Mouse (Mus musculus): ENCODE data around the gene D130043K22Rik.

The D130043K22Rik gene

GRCm38 (mm10) chr13:24943303-24943702 is 98.4 kb downstream of the D130043K22Rik start:
- DNase-seq (ENCODE audit: extremely low spot score, low read depth, low spot score) = no peak

GRCm38 (mm10) chr13:24945567-24945966 is 100.6 kb downstream of the D130043K22Rik start:
- DNase-seq (ENCODE audit: extremely low spot score, low read depth, low spot score) = no peak

GRCm38 (mm10) chr13:24947158-24947557 is 102.2 kb downstream of the D130043K22Rik start:
- no peak for DNase-seq (ENCODE audit: extremely low spot score, low read depth, low spot score)

- DNase-seq (ENCODE audit: extremely low spot score, low read depth, low spot score) = no peak
Measured at GRCm38 (mm10) chr13:24948870-24949269, 103.9 kb downstream of the D130043K22Rik start.

All from hindlimb bud, embryonic 11.5 days (tissue).